Mouse (Mus musculus): ENCODE data around the gene Map4k2.

Gene Map4k2

GRCm38 (mm10) chr19:6377327-6378040 lies 36.5 kb downstream of the Map4k2 start:
- no peak for DNase-seq (ENCODE audit: low read depth, low spot score)

- no peak for DNase-seq (ENCODE audit: low read depth, low spot score)
These were observed 39.7 kb downstream of the Map4k2 start for GRCm38 (mm10) chr19:6380411-6381166.

- no peak for DNase-seq (ENCODE audit: low read depth, low spot score)
These were observed 40.3 kb downstream of the Map4k2 start for GRCm38 (mm10) chr19:6381238-6381637.

- no peak for DNase-seq (ENCODE audit: low read depth, low spot score)
These were observed 41.5 kb downstream of the Map4k2 start for GRCm38 (mm10) chr19:6382323-6382924.

- no peak for DNase-seq (ENCODE audit: low read depth, low spot score)
These were observed 42.5 kb downstream of the Map4k2 start for GRCm38 (mm10) chr19:6383470-6383869.

GRCm38 (mm10) chr19:6384128-6384527 lies 43.2 kb downstream of the Map4k2 start, which contains the start of gene Pygm:
Pygm (plus strand) TSS chr19:6384399.
- no peak for DNase-seq (ENCODE audit: low read depth, low spot score)

- no peak for DNase-seq (ENCODE audit: low read depth, low spot score)
These were observed 44.0 kb downstream of the Map4k2 start for GRCm38 (mm10) chr19:6384954-6385353.

GRCm38 (mm10) chr19:6385419-6385818 lies 44.5 kb downstream of the Map4k2 start:
- no peak for DNase-seq (ENCODE audit: low read depth, low spot score)

- no peak for DNase-seq (ENCODE audit: low read depth, low spot score)
These were observed 44.9 kb downstream of the Map4k2 start for GRCm38 (mm10) chr19:6385821-6386220.

GRCm38 (mm10) chr19:6386234-6386633 lies 45.3 kb downstream of the Map4k2 start:
- no peak for DNase-seq (ENCODE audit: low read depth, low spot score)

- DNase-seq (ENCODE audit: low read depth, low spot score) = no peak
These were observed 47.1 kb downstream of the Map4k2 start for GRCm38 (mm10) chr19:6388006-6388405.

GRCm38 (mm10) chr19:6389803-6390202 lies 48.9 kb downstream of the Map4k2 start:
- DNase-seq (ENCODE audit: low read depth, low spot score) = peak; percentile 33

GRCm38 (mm10) chr19:6390251-6390650 lies 49.3 kb downstream of the Map4k2 start:
- DNase-seq (ENCODE audit: low read depth, low spot score) = no peak

- DNase-seq (ENCODE audit: low read depth, low spot score) = no peak
These were observed 51.9 kb downstream of the Map4k2 start for GRCm38 (mm10) chr19:6392743-6393393.

- DNase-seq (ENCODE audit: low read depth, low spot score) = no peak
These were observed 52.7 kb downstream of the Map4k2 start for GRCm38 (mm10) chr19:6393637-6394036.

GRCm38 (mm10) chr19:6396237-6396636 lies 55.3 kb downstream of the Map4k2 start:
- no peak for DNase-seq (ENCODE audit: low read depth, low spot score)

GRCm38 (mm10) chr19:6397582-6398249 lies 56.8 kb downstream of the Map4k2 start:
- no peak for DNase-seq (ENCODE audit: low read depth, low spot score)

GRCm38 (mm10) chr19:6398447-6399284 lies 57.7 kb downstream of the Map4k2 start:
- DNase-seq (ENCODE audit: low read depth, low spot score) = no peak

- DNase-seq (ENCODE audit: low read depth, low spot score) = no peak
These were observed 58.6 kb downstream of the Map4k2 start, which contains the start of gene Rasgrp2 for GRCm38 (mm10) chr19:6399285-6400095. Rasgrp2 (plus strand) TSS chr19:6399340.
